Comparison of ENCODE assay signal across 13 mouse cellular contexts in genomic region chr14:28954588-28954987, GRCm38 (mm10).
DNase-seq lines count a peak whose midpoint lies in the region; ATAC-seq and TF ChIP-seq lines count a peak whose summit lies in the region.
"Had no signal": no experiment of that assay in that cellular context is flagged by ENCODE, and none has a peak within 500 bp of the region (broad histone marks: within the 10 kb centered on the region; RNA-seq: fewer than 3 reads in every experiment).

No protein-coding gene starts in this region.

- no peak overlapping the region for H3K4me3 ChIP-seq in hindbrain, embryonic 14.5 days (replicated peaks; ENCODE audit: low read length)
- H3K4me3 ChIP-seq in hindbrain, embryonic 11.5 days (ENCODE audit: low read depth, low read length) = no peak overlapping the region
- no peak overlapping the region for H3K4me3 ChIP-seq in embryonic facial prominence, embryonic 11.5 days (ENCODE audit: low read depth, low read length)
- H3K4me3 ChIP-seq in forebrain, embryonic 14.5 days (ENCODE audit: low read depth, low read length) = no peak overlapping the region
- no peak overlapping the region for H3K4me3 ChIP-seq in midbrain, embryonic 15.5 days
- no peak overlapping the region for H3K4me3 ChIP-seq in liver, postnatal 0 days (ENCODE audit: low read depth, low read length)
- H3K4me3 ChIP-seq: erythroblast, embryonic 14.5 days; liver, embryonic 12.5 days; megakaryocyte, embryonic 14.5 days had no signal

- no peak overlapping the region for H3K9ac ChIP-seq in hindbrain, embryonic 14.5 days
- H3K9ac ChIP-seq in hindbrain, embryonic 11.5 days (ENCODE audit: low read depth, low read length) = no peak overlapping the region
- no peak overlapping the region for H3K9ac ChIP-seq in embryonic facial prominence, embryonic 11.5 days (replicated peaks; ENCODE audit: low read length)
- H3K9ac ChIP-seq in forebrain, embryonic 14.5 days (ENCODE audit: low read length) = no peak overlapping the region
- no peak overlapping the region for H3K9ac ChIP-seq in midbrain, embryonic 15.5 days
- H3K9ac ChIP-seq in liver, postnatal 0 days (replicated peaks) = no peak overlapping the region
- H3K9ac ChIP-seq: liver, embryonic 12.5 days had no signal

- peaks cover 29% of the 10 kb centered on the region for H3K4me1 ChIP-seq in hindbrain, embryonic 14.5 days (replicated peaks; ENCODE audit: control insufficient read depth, insufficient read depth, low read length)
- H3K4me1 ChIP-seq in hindbrain, embryonic 11.5 days (replicated peaks; ENCODE audit: control insufficient read depth, insufficient read depth, low read length) = peaks cover 7% of the 10 kb centered on the region; the same call in 1 of the 2 replicates
- peaks cover 3% of the 10 kb centered on the region for H3K4me1 ChIP-seq in embryonic facial prominence, embryonic 11.5 days (ENCODE audit: control insufficient read depth, insufficient read depth, low read length)
- peaks cover 39% of the 10 kb centered on the region for H3K4me1 ChIP-seq in forebrain, embryonic 14.5 days (ENCODE audit: control insufficient read depth, insufficient read depth, low read length)
- peaks cover 35% of the 10 kb centered on the region for H3K4me1 ChIP-seq in midbrain, embryonic 15.5 days
- H3K4me1 ChIP-seq in liver, postnatal 0 days (ENCODE audit: insufficient read depth) = no peaks in the 10 kb centered on the region
- H3K4me1 ChIP-seq: liver, embryonic 12.5 days; megakaryocyte, embryonic 14.5 days had no signal

- no peak for TF ChIP-seq EP300 in liver, postnatal 0 days (IDR thresholded peaks at IDR 0.05; ENCODE audit: low read depth)

- no peaks in the 10 kb centered on the region for H3K27me3 ChIP-seq in hindbrain, embryonic 14.5 days (ENCODE audit: control insufficient read depth, insufficient read depth, low read length)
- no peaks in the 10 kb centered on the region for H3K27me3 ChIP-seq in hindbrain, embryonic 11.5 days (ENCODE audit: control insufficient read depth, insufficient read depth, low read length)
- no peaks in the 10 kb centered on the region for H3K27me3 ChIP-seq in embryonic facial prominence, embryonic 11.5 days (ENCODE audit: control insufficient read depth, insufficient read depth, low read length)
- no peaks in the 10 kb centered on the region for H3K27me3 ChIP-seq in forebrain, embryonic 14.5 days (replicated peaks; ENCODE audit: control insufficient read depth, insufficient read depth, low read length)
- H3K27me3 ChIP-seq in midbrain, embryonic 15.5 days (replicated peaks) = no peaks in the 10 kb centered on the region
- no peaks in the 10 kb centered on the region for H3K27me3 ChIP-seq in liver, postnatal 0 days (ENCODE audit: insufficient read depth, low read length)
- H3K27me3 ChIP-seq: liver, embryonic 12.5 days; megakaryocyte, embryonic 14.5 days had no signal

- TF ChIP-seq CTCF in liver, postnatal 0 days (IDR thresholded peaks at IDR 0.05; ENCODE audit: low read depth) = no peak

- WGBS in hindbrain, embryonic 14.5 days = 18% methylated on average over 3 of the region's 3 CpGs
- 36% methylated on average over 3 of the region's 3 CpGs for WGBS in hindbrain, embryonic 11.5 days
- 11% methylated on average over 3 of the region's 3 CpGs for WGBS in embryonic facial prominence, embryonic 11.5 days
- WGBS in forebrain, embryonic 14.5 days = 3% methylated on average over 3 of the region's 3 CpGs
- 14% methylated on average over 3 of the region's 3 CpGs for WGBS in midbrain, embryonic 15.5 days
- 47% methylated on average over 3 of the region's 3 CpGs for WGBS in liver, postnatal 0 days (ENCODE audit: insufficient replicate concordance)

- DNase-seq in hindbrain, embryonic 14.5 days (ENCODE audit: low spot score) = no peak
- no peak for DNase-seq in hindbrain, embryonic 11.5 days (ENCODE audit: low spot score)
- peak; percentile 32 for DNase-seq in embryonic facial prominence, embryonic 11.5 days (ENCODE audit: low spot score)
- DNase-seq in forebrain, embryonic 14.5 days (ENCODE audit: low spot score) = peak; percentile 77
- DNase-seq in liver, postnatal 0 days = no peak
- DNase-seq in kidney, adult 8-10 months = no peak
- DNase-seq: heart, postnatal 36 days; kidney, adult 2 months had no signal

- H3K9me3 ChIP-seq in hindbrain, embryonic 14.5 days (ENCODE audit: control insufficient read depth, low read length) = no peaks in the 10 kb centered on the region
- H3K9me3 ChIP-seq in hindbrain, embryonic 11.5 days (ENCODE audit: control insufficient read depth, low read length) = no peaks in the 10 kb centered on the region
- no peaks in the 10 kb centered on the region for H3K9me3 ChIP-seq in embryonic facial prominence, embryonic 11.5 days (replicated peaks; ENCODE audit: control insufficient read depth, low read length)
- H3K9me3 ChIP-seq in forebrain, embryonic 14.5 days (replicated peaks; ENCODE audit: control insufficient read depth, low read length) = no peaks in the 10 kb centered on the region
- H3K9me3 ChIP-seq in midbrain, embryonic 15.5 days = no peaks in the 10 kb centered on the region
- H3K9me3 ChIP-seq in liver, postnatal 0 days (ENCODE audit: low read length) = no peaks in the 10 kb centered on the region
- H3K9me3 ChIP-seq: liver, embryonic 12.5 days had no signal

- H3K27ac ChIP-seq in hindbrain, embryonic 14.5 days = peak overlapping the region; percentile 53; the same call in 1 of the 2 replicates
- H3K27ac ChIP-seq in hindbrain, embryonic 11.5 days (ENCODE audit: low read depth, low read length) = no peak overlapping the region
- H3K27ac ChIP-seq in embryonic facial prominence, embryonic 11.5 days (replicated peaks; ENCODE audit: low read depth, low read length) = no peak overlapping the region
- peak overlapping the region; percentile 59 for H3K27ac ChIP-seq in forebrain, embryonic 14.5 days (ENCODE audit: low read depth, low read length)
- peak overlapping the region; percentile 46; the same call in 1 of the 2 replicates for H3K27ac ChIP-seq in midbrain, embryonic 15.5 days
- no peak overlapping the region for H3K27ac ChIP-seq in liver, postnatal 0 days (ENCODE audit: low read depth)
- H3K27ac ChIP-seq: liver, embryonic 12.5 days had no signal

- H3K4me2 ChIP-seq in hindbrain, embryonic 14.5 days (replicated peaks) = no peak overlapping the region
- no peak overlapping the region for H3K4me2 ChIP-seq in hindbrain, embryonic 11.5 days (replicated peaks; ENCODE audit: low read depth, low read length)
- H3K4me2 ChIP-seq in embryonic facial prominence, embryonic 11.5 days (ENCODE audit: low read depth, low read length) = no peak overlapping the region
- no peak overlapping the region for H3K4me2 ChIP-seq in forebrain, embryonic 14.5 days (ENCODE audit: low read length)
- H3K4me2 ChIP-seq in midbrain, embryonic 15.5 days = no peak overlapping the region
- H3K4me2 ChIP-seq in liver, postnatal 0 days (ENCODE audit: low read depth, low read length) = no peak overlapping the region
- H3K4me2 ChIP-seq: liver, embryonic 12.5 days had no signal

- no peaks in the 10 kb centered on the region for H3K36me3 ChIP-seq in hindbrain, embryonic 14.5 days (replicated peaks; ENCODE audit: control insufficient read depth, insufficient read depth)
- no peaks in the 10 kb centered on the region for H3K36me3 ChIP-seq in hindbrain, embryonic 11.5 days (ENCODE audit: control insufficient read depth, insufficient read depth, low read length)
- H3K36me3 ChIP-seq in embryonic facial prominence, embryonic 11.5 days (replicated peaks; ENCODE audit: control insufficient read depth, insufficient read depth, low read depth, low read length) = no peaks in the 10 kb centered on the region
- H3K36me3 ChIP-seq in forebrain, embryonic 14.5 days (ENCODE audit: control insufficient read depth, insufficient read depth, low read length) = no peaks in the 10 kb centered on the region
- H3K36me3 ChIP-seq in midbrain, embryonic 15.5 days (replicated peaks) = no peaks in the 10 kb centered on the region
- H3K36me3 ChIP-seq in liver, postnatal 0 days (replicated peaks; ENCODE audit: insufficient read depth, low read length) = no peaks in the 10 kb centered on the region
- H3K36me3 ChIP-seq: liver, embryonic 12.5 days had no signal

- ATAC-seq in hindbrain, embryonic 14.5 days (ENCODE audit: low FRiP score) = no peak
- ATAC-seq in hindbrain, embryonic 11.5 days (ENCODE audit: low FRiP score) = no peak
- ATAC-seq in embryonic facial prominence, embryonic 11.5 days (replicated peaks; ENCODE audit: insufficient number of reproducible peaks, low FRiP score, low TSS enrichment, low read depth) = no peak
- ATAC-seq in forebrain, embryonic 14.5 days = peak; percentile 54
- no peak for ATAC-seq in midbrain, embryonic 15.5 days (replicated peaks)
- no peak for ATAC-seq in liver, postnatal 0 days
- ATAC-seq: liver, embryonic 12.5 days; lung, postnatal 0 days had no signal

Comparison
In these comparisons a context has a peak if more than half of its experiments do, and no peak if none do; other contexts are left out.
1. H3K27ac ChIP-seq: peak in hindbrain, embryonic 14.5 days (single experiment), forebrain, embryonic 14.5 days (single experiment) and midbrain, embryonic 15.5 days (single experiment); none in hindbrain, embryonic 11.5 days (single experiment), embryonic facial prominence, embryonic 11.5 days (single experiment) and liver, postnatal 0 days (single experiment).
2. DNase-seq: peak in embryonic facial prominence, embryonic 11.5 days (single experiment) and forebrain, embryonic 14.5 days (single experiment); none in hindbrain, embryonic 14.5 days (single experiment), hindbrain, embryonic 11.5 days (single experiment), liver, postnatal 0 days (single experiment) and kidney, adult 8-10 months (0 of 2).